Comparison of ENCODE assay signal across 15 mouse cellular contexts in genomic region chr7:116517240-116517639, GRCm38 (mm10). TPM values are rescaled to one million over a fixed set of nuclear protein-coding genes. Genes with fewer than 3 reads are reported as not detected.
A peak's percentile ranks its signal among the peaks of the same experiment; 100 is the strongest.
DNase-seq lines count a peak whose midpoint lies in the region; ATAC-seq and TF ChIP-seq lines count a peak whose summit lies in the region.
"Had no signal": no experiment of that assay in that cellular context is flagged by ENCODE, and none has a peak within 500 bp of the region (broad histone marks: within the 10 kb centered on the region; RNA-seq: fewer than 3 reads in every experiment).

No protein-coding gene starts in this region.

- peak overlapping the region; percentile 56; the same call in 1 of the 2 replicates for H3K27ac ChIP-seq in forebrain, embryonic 12.5 days
- no peak overlapping the region for H3K27ac ChIP-seq in forebrain, embryonic 10.5 days
- H3K27ac ChIP-seq in heart, postnatal 0 days (ENCODE audit: low read depth), result 0 out of 2 replicates have a peak overlapping the region, but pooled peaks have one; percentile 3
- H3K27ac ChIP-seq in hindbrain, embryonic 13.5 days, result peak overlapping the region; percentile 78
- H3K27ac ChIP-seq in midbrain, postnatal 0 days (ENCODE audit: low read depth, low read length), result no peak overlapping the region
- no peak overlapping the region for H3K27ac ChIP-seq in kidney, embryonic 15.5 days
- H3K27ac ChIP-seq: kidney, postnatal 0 days; liver, embryonic 13.5 days had no signal

- TF ChIP-seq CTCF in heart, postnatal 0 days (IDR thresholded peaks at IDR 0.05; ENCODE audit: low read depth), result no peak
- TF ChIP-seq CTCF in midbrain, postnatal 0 days (IDR thresholded peaks at IDR 0.05), result no peak

- no peak overlapping the region for H3K4me3 ChIP-seq in forebrain, embryonic 12.5 days (replicated peaks)
- no peak overlapping the region for H3K4me3 ChIP-seq in forebrain, embryonic 10.5 days
- H3K4me3 ChIP-seq in heart, postnatal 0 days (ENCODE audit: low read depth, low read length), result no peak overlapping the region
- no peak overlapping the region for H3K4me3 ChIP-seq in hindbrain, embryonic 13.5 days
- no peak overlapping the region for H3K4me3 ChIP-seq in midbrain, postnatal 0 days (ENCODE audit: low read depth, low read length)
- no peak overlapping the region for H3K4me3 ChIP-seq in kidney, embryonic 15.5 days (replicated peaks)
- H3K4me3 ChIP-seq: erythroblast, embryonic 14.5 days; liver, embryonic 13.5 days had no signal

- WGBS in forebrain, embryonic 12.5 days, result 64% methylated on average over 5 of the region's 5 CpGs
- WGBS in forebrain, embryonic 10.5 days, result 75% methylated on average over 5 of the region's 5 CpGs
- 65% methylated on average over 5 of the region's 5 CpGs for WGBS in heart, postnatal 0 days
- 26% methylated on average over 5 of the region's 5 CpGs for WGBS in hindbrain, embryonic 13.5 days
- WGBS in midbrain, postnatal 0 days, result 22% methylated on average over 5 of the region's 5 CpGs
- 56% methylated on average over 5 of the region's 5 CpGs for WGBS in kidney, embryonic 15.5 days

- no peak for DNase-seq in forebrain, embryonic 10.5 days (ENCODE audit: extremely low spot score, low spot score)
- DNase-seq in heart, postnatal 0 days (ENCODE audit: low spot score), result no peak
- no peak for DNase-seq in heart, postnatal 25 days (ENCODE audit: low spot score)
- peak; percentile 20 for DNase-seq in midbrain, postnatal 0 days (ENCODE audit: low spot score)
- DNase-seq: adrenal gland, postnatal 25 days; heart, postnatal 36 days; liver, embryonic 13.5 days; lung, postnatal 10 days; thymus, postnatal 4 days had no signal

- H3K4me2 ChIP-seq in forebrain, embryonic 12.5 days, result no peak overlapping the region
- H3K4me2 ChIP-seq in heart, postnatal 0 days (ENCODE audit: low read depth, low read length), result no peak overlapping the region
- no peak overlapping the region for H3K4me2 ChIP-seq in hindbrain, embryonic 13.5 days
- H3K4me2 ChIP-seq in midbrain, postnatal 0 days (ENCODE audit: low read depth, low read length, poor library complexity, severe bottlenecking), result no peak overlapping the region
- no peak overlapping the region for H3K4me2 ChIP-seq in kidney, embryonic 15.5 days
- H3K4me2 ChIP-seq: liver, embryonic 13.5 days had no signal

- peaks cover 4% of the 10 kb centered on the region; the same call in 1 of the 2 replicates for H3K4me1 ChIP-seq in forebrain, embryonic 12.5 days
- peaks cover 3% of the 10 kb centered on the region; the same call in 1 of the 2 replicates for H3K4me1 ChIP-seq in forebrain, embryonic 10.5 days
- peaks cover 9% of the 10 kb centered on the region; the same call in 1 of the 2 replicates for H3K4me1 ChIP-seq in heart, postnatal 0 days (ENCODE audit: control insufficient read depth, insufficient read depth)
- H3K4me1 ChIP-seq in hindbrain, embryonic 13.5 days (replicated peaks), result peaks cover 4% of the 10 kb centered on the region
- no peaks in the 10 kb centered on the region for H3K4me1 ChIP-seq in midbrain, postnatal 0 days (ENCODE audit: insufficient read depth, low read length)
- 0 out of 2 replicates have a peak, but pooled peaks cover 3% of the 10 kb centered on the region for H3K4me1 ChIP-seq in kidney, embryonic 15.5 days
- H3K4me1 ChIP-seq: liver, embryonic 13.5 days had no signal

- no peaks in the 10 kb centered on the region for H3K27me3 ChIP-seq in forebrain, embryonic 12.5 days
- H3K27me3 ChIP-seq in forebrain, embryonic 10.5 days (ENCODE audit: poor library complexity, severe bottlenecking), result no peaks in the 10 kb centered on the region
- H3K27me3 ChIP-seq in heart, postnatal 0 days (ENCODE audit: control insufficient read depth, insufficient read depth, low read length), result no peaks in the 10 kb centered on the region
- no peaks in the 10 kb centered on the region for H3K27me3 ChIP-seq in hindbrain, embryonic 13.5 days
- H3K27me3 ChIP-seq in midbrain, postnatal 0 days (ENCODE audit: insufficient read depth, low read length), result no peaks in the 10 kb centered on the region
- H3K27me3 ChIP-seq in kidney, embryonic 15.5 days, result no peaks in the 10 kb centered on the region
- H3K27me3 ChIP-seq: liver, embryonic 13.5 days had no signal

- no peak; the same call in 1 of the 2 replicates for ATAC-seq in forebrain, embryonic 12.5 days (ENCODE audit: low FRiP score)
- ATAC-seq in heart, postnatal 0 days (ENCODE audit: insufficient read depth, low read depth), result no peak
- peak; percentile 63; the same call in 1 of the 2 replicates for ATAC-seq in hindbrain, embryonic 13.5 days (ENCODE audit: low FRiP score)
- ATAC-seq in midbrain, postnatal 0 days (ENCODE audit: low FRiP score), result no peak
- no peak for ATAC-seq in kidney, embryonic 15.5 days (replicated peaks; ENCODE audit: low FRiP score)
- ATAC-seq in activated CD4-positive, CD25-positive, alpha-beta regulatory T cell, adult 4 months, result no peak

- intact Hi-C loops in heart, postnatal 25 days (cut with DNase I), result no loop called here

- no peaks in the 10 kb centered on the region for H3K9me3 ChIP-seq in forebrain, embryonic 12.5 days
- H3K9me3 ChIP-seq in forebrain, embryonic 10.5 days, result no peaks in the 10 kb centered on the region
- no peaks in the 10 kb centered on the region for H3K9me3 ChIP-seq in heart, postnatal 0 days (replicated peaks; ENCODE audit: control insufficient read depth, low read length)
- H3K9me3 ChIP-seq in hindbrain, embryonic 13.5 days, result no peaks in the 10 kb centered on the region
- no peaks in the 10 kb centered on the region for H3K9me3 ChIP-seq in midbrain, postnatal 0 days (ENCODE audit: low read length)
- H3K9me3 ChIP-seq in kidney, embryonic 15.5 days (replicated peaks), result no peaks in the 10 kb centered on the region
- H3K9me3 ChIP-seq: liver, embryonic 13.5 days had no signal

- H3K9ac ChIP-seq in forebrain, embryonic 12.5 days, result no peak overlapping the region
- H3K9ac ChIP-seq in heart, postnatal 0 days (replicated peaks; ENCODE audit: low read depth, low read length), result no peak overlapping the region
- peak overlapping the region; percentile 49; the same call in 1 of the 2 replicates for H3K9ac ChIP-seq in hindbrain, embryonic 13.5 days
- H3K9ac ChIP-seq in midbrain, postnatal 0 days (replicated peaks; ENCODE audit: low read length, poor library complexity, severe bottlenecking), result no peak overlapping the region
- H3K9ac ChIP-seq in kidney, embryonic 15.5 days, result no peak overlapping the region
- H3K9ac ChIP-seq: liver, embryonic 13.5 days had no signal

- peaks cover 4% of the 10 kb centered on the region; the same call in 1 of the 2 replicates for H3K36me3 ChIP-seq in forebrain, embryonic 12.5 days (replicated peaks)
- H3K36me3 ChIP-seq in forebrain, embryonic 10.5 days (replicated peaks), result peaks cover 8% of the 10 kb centered on the region
- H3K36me3 ChIP-seq in heart, postnatal 0 days (replicated peaks; ENCODE audit: control insufficient read depth, insufficient read depth, low read length), result peaks cover 5% of the 10 kb centered on the region; the same call in 1 of the 2 replicates
- H3K36me3 ChIP-seq in hindbrain, embryonic 13.5 days, result peaks cover 7% of the 10 kb centered on the region
- peaks cover 5% of the 10 kb centered on the region; the same call in 1 of the 2 replicates for H3K36me3 ChIP-seq in midbrain, postnatal 0 days (ENCODE audit: insufficient read depth, low read length)
- H3K36me3 ChIP-seq in kidney, embryonic 15.5 days, result peaks cover 8% of the 10 kb centered on the region
- H3K36me3 ChIP-seq: liver, embryonic 13.5 days had no signal

- TF ChIP-seq EP300 in heart, postnatal 0 days (IDR thresholded peaks at IDR 0.05; ENCODE audit: low read depth), result no peak

RNA-seq across cellular contexts. Expression of gene Nucb2, which starts 13.1 kb away (rescaled TPM):
- polyA plus RNA-seq in forebrain, embryonic 12.5 days (2016; fragmentation: Nextera tagmentation; extraction: Ambion mirVana), result 14.2 and 17.0 TPM in 2 replicates
- 10.1 and 12.7 TPM in 2 replicates for polyA plus RNA-seq in forebrain, embryonic 10.5 days (2016; fragmentation: Nextera tagmentation; extraction: Ambion mirVana)
- 4.1 and 7.6 TPM in 2 replicates for total RNA-seq in heart, postnatal 0 days (2014; rRNA removed; ENCODE audit: low replicate concordance)
- 7.4 and 8.0 TPM in 2 replicates for polyA plus RNA-seq in heart, postnatal 0 days (2015; fragmentation: Nextera tagmentation; extraction: Ambion mirVana)
- total RNA-seq in heart, postnatal 25 days (2021), result 1 to 10 TPM; 8.1 to 8.9 TPM
- 22.0 and 25.0 TPM in 2 replicates for polyA plus RNA-seq in hindbrain, embryonic 13.5 days (2015; fragmentation: Nextera tagmentation; extraction: Ambion mirVana)
- 14.5 and 43.2 TPM in 2 replicates for total RNA-seq in midbrain, postnatal 0 days (2014; rRNA removed)
- 43.3 and 50.4 TPM in 2 replicates for polyA plus RNA-seq in midbrain, postnatal 0 days (2015; fragmentation: Nextera tagmentation; extraction: Ambion mirVana)
- 14.3 and 15.2 TPM in 2 replicates for polyA plus RNA-seq in kidney, embryonic 15.5 days (2015; fragmentation: Nextera tagmentation; extraction: Ambion mirVana)
- 10 to 100 TPM; 20.2 to 21.9 TPM for polyA plus RNA-seq in activated CD4-positive, CD25-positive, alpha-beta regulatory T cell, adult 4 months (2017; shearing (Covaris generic))
- polyA plus RNA-seq: erythroblast, embryonic 14.5 days had no signal

Comparison
In these comparisons a context has a peak if more than half of its experiments do, and no peak if none do; other contexts are left out.
1. H3K27ac ChIP-seq: peak in forebrain, embryonic 12.5 days (single experiment), heart, postnatal 0 days (single experiment) and hindbrain, embryonic 13.5 days (single experiment); none in forebrain, embryonic 10.5 days (single experiment), midbrain, postnatal 0 days (single experiment) and kidney, embryonic 15.5 days (single experiment).